9 mouse cellular contexts compared by ENCODE assay signal in genomic region chr11:87770989-87771388, GRCm38 (mm10). TPM values are rescaled to one million over a fixed set of nuclear protein-coding genes. Genes with fewer than 3 reads are reported as not detected.
DNase-seq lines count a peak whose midpoint lies in the region; ATAC-seq and TF ChIP-seq lines count a peak whose summit lies in the region.
"Had no signal": no experiment of that assay in that cellular context is flagged by ENCODE, and none has a peak within 500 bp of the region (broad histone marks: within the 10 kb centered on the region; RNA-seq: fewer than 3 reads in every experiment).

No protein-coding gene starts in this region.

- no peak for TF ChIP-seq POLR2A in cerebellum, adult 2 months (IDR thresholded peaks at IDR 0.05; ENCODE audit: borderline replicate concordance, insufficient read depth, low read length)

- no peak overlapping the region for H3K4me3 ChIP-seq in intestine, embryonic 14.5 days (ENCODE audit: low read depth, low read length)
- no peak overlapping the region for H3K4me3 ChIP-seq in intestine, embryonic 16.5 days (ENCODE audit: low read length)
- H3K4me3 ChIP-seq in ES-E14 (ENCODE audit: insufficient read depth in 1 of 2, low read depth in 1 of 2, low read length in 2 of 2, poor library complexity in 1 of 2, severe bottlenecking in 1 of 2) = no peak overlapping the region
- no peak overlapping the region for H3K4me3 ChIP-seq in cerebellum, adult 2 months (replicated peaks; ENCODE audit: insufficient read depth, low read depth, low read length)

- no peaks in the 10 kb centered on the region for H3K4me1 ChIP-seq in intestine, embryonic 14.5 days (replicated peaks; ENCODE audit: control insufficient read depth, insufficient read depth, low read length)
- no peaks in the 10 kb centered on the region for H3K4me1 ChIP-seq in intestine, embryonic 16.5 days (ENCODE audit: control insufficient read depth, insufficient read depth, low read length)
- no peaks in the 10 kb centered on the region for H3K4me1 ChIP-seq in ES-E14 (ENCODE audit: control insufficient read depth in 2 of 2, insufficient read depth in 2 of 2, low read length in 2 of 2, poor library complexity in 1 of 2)
- H3K4me1 ChIP-seq in cerebellum, adult 2 months (ENCODE audit: control insufficient read depth, insufficient read depth, low read length) = no peaks in the 10 kb centered on the region

- peak; percentile 89 for DNase-seq in intestine, embryonic 14.5 days (ENCODE audit: low spot score)
- no peak for DNase-seq in ES-E14 (ENCODE audit: low read depth, low spot score)
- DNase-seq in cerebellum, adult 2 months = peak; percentile 63 to 79
- DNase-seq in left cerebral cortex, postnatal 25 days (ENCODE audit: low spot score in 2 of 2) = peak; percentile 49 to 64
- DNase-seq in thymus, postnatal 0 days (ENCODE audit: low spot score) = peak; percentile 79

- peak; percentile 89 for TF ChIP-seq CTCF in cerebellum, adult 2 months (IDR thresholded peaks at IDR 0.05; ENCODE audit: borderline replicate concordance, insufficient read depth, low read depth, low read length)

- H3K27me3 ChIP-seq in intestine, embryonic 14.5 days (replicated peaks; ENCODE audit: control insufficient read depth, insufficient read depth, low read length) = peaks cover 10% of the 10 kb centered on the region
- H3K27me3 ChIP-seq in intestine, embryonic 16.5 days (replicated peaks; ENCODE audit: control insufficient read depth, insufficient read depth, low read length) = no peaks in the 10 kb centered on the region; the same call in 1 of the 2 replicates
- no peaks in the 10 kb centered on the region for H3K27me3 ChIP-seq in cerebellum, adult 2 months (ENCODE audit: control insufficient read depth, insufficient read depth, low read length)

- no peak overlapping the region for H3K9ac ChIP-seq in intestine, embryonic 14.5 days (ENCODE audit: low read length)
- H3K9ac ChIP-seq in intestine, embryonic 16.5 days (ENCODE audit: low read depth, low read length) = no peak overlapping the region
- no peak overlapping the region for H3K9ac ChIP-seq in ES-E14 (ENCODE audit: insufficient read depth, low read depth, low read length, poor library complexity, severe bottlenecking)

- H3K36me3 ChIP-seq in intestine, embryonic 14.5 days (ENCODE audit: control insufficient read depth, insufficient read depth, low read length) = no peaks in the 10 kb centered on the region
- no peaks in the 10 kb centered on the region for H3K36me3 ChIP-seq in intestine, embryonic 16.5 days (ENCODE audit: control insufficient read depth, insufficient read depth, low read length)
- H3K36me3 ChIP-seq in ES-E14 (ENCODE audit: control insufficient read depth, insufficient read depth, low read length, poor library complexity, severe bottlenecking) = no peaks in the 10 kb centered on the region

- H3K4me2 ChIP-seq in intestine, embryonic 14.5 days (ENCODE audit: low read length) = no peak overlapping the region
- H3K4me2 ChIP-seq in intestine, embryonic 16.5 days (ENCODE audit: low read depth, low read length) = no peak overlapping the region

- no peak for ATAC-seq in intestine, embryonic 14.5 days (replicated peaks; ENCODE audit: low FRiP score, low TSS enrichment, low read depth)
- ATAC-seq in intestine, embryonic 16.5 days = no peak
- ATAC-seq in granulocyte monocyte progenitor cell, adult 5-6 weeks (replicated peaks; ENCODE audit: poor library complexity, severe bottlenecking) = peak; percentile 74
- ATAC-seq in monocyte, adult 5-6 weeks (replicated peaks; ENCODE audit: insufficient number of reproducible peaks, low FRiP score, low TSS enrichment, poor library complexity, severe bottlenecking) = peak; percentile 76

- intact Hi-C loops in left cerebral cortex, postnatal 25 days (cut with DNase I) = loop anchor here (1.0 kb wide), 1 partner anchor 109 kb away; the partner anchor contains the start of gene Rnf43

- H3K27ac ChIP-seq in intestine, embryonic 14.5 days (ENCODE audit: low read depth) = no peak overlapping the region
- no peak overlapping the region for H3K27ac ChIP-seq in intestine, embryonic 16.5 days (ENCODE audit: low read length)
- H3K27ac ChIP-seq in ES-E14 (ENCODE audit: insufficient read depth, low read depth, low read length, poor library complexity, severe bottlenecking) = no peak overlapping the region
- no peak overlapping the region for H3K27ac ChIP-seq in cerebellum, adult 2 months (ENCODE audit: insufficient read depth, low read length)
- H3K27ac ChIP-seq: macrophage had no signal

- no peaks in the 10 kb centered on the region for H3K9me3 ChIP-seq in intestine, embryonic 14.5 days (ENCODE audit: control insufficient read depth, low read length)
- H3K9me3 ChIP-seq in intestine, embryonic 16.5 days (ENCODE audit: control insufficient read depth, low read length) = no peaks in the 10 kb centered on the region
- no peaks in the 10 kb centered on the region for H3K9me3 ChIP-seq in ES-E14 (ENCODE audit: control insufficient read depth, insufficient read depth, low read depth, low read length)

- in situ Hi-C loops in ES-E14 (cut with MboI; ENCODE audit: low sequenced_read_pairs in 2 of 2, unreplicated experiment in 2 of 2) = no loop called here

- WGBS in intestine, embryonic 14.5 days = 54% methylated on average over 3 of the region's 3 CpGs
- 56% methylated on average over 3 of the region's 3 CpGs for WGBS in intestine, embryonic 16.5 days
- 65% methylated on average over 3 of the region's 3 CpGs for WGBS in cerebellum, adult 2 months

TF ChIP-seq in ES-E14, 5 proteins besides CTCF, POLR2A, EP300 and RAD21:
- TF ChIP-seq CHD2 (IDR thresholded peaks at IDR 0.05; ENCODE audit: low read depth, low read length) (no peak), ZC3H11A (IDR thresholded peaks at IDR 0.05; ENCODE audit: borderline replicate concordance, low read depth, low read length) (peak; percentile 56; the same call in 1 of the 2 replicates)

RNA-seq across cellular contexts. Expression of gene Tspoap1, which starts 10.6 kb away (rescaled TPM):
- polyA plus RNA-seq in intestine, embryonic 14.5 days (2014; fragmentation: Nextera tagmentation; extraction: Ambion mirVana) = 2.5 and 3.7 TPM in 2 replicates
- 0.83 and 1.2 TPM in 2 replicates for polyA plus RNA-seq in intestine, embryonic 16.5 days (2015; fragmentation: Nextera tagmentation; extraction: Ambion mirVana)
- total RNA-seq in ES-E14 (2012; rRNA removed) = 1.8 and 5.2 TPM in 2 replicates
- 198 TPM in 2 replicates for polyA plus RNA-seq in cerebellum, adult 2 months (2012; rRNA removed)
- 100 and 132 TPM in 2 replicates for total RNA-seq in granulocyte monocyte progenitor cell, adult 5-6 weeks (2014; fragmentation: Nextera tagmentation)
- 51.8 and 56.2 TPM in 2 replicates for total RNA-seq in granulocyte monocyte progenitor cell, adult 5-6 weeks (2017)
- 100 to 1,000 TPM; 165 to 189 TPM for total RNA-seq in left cerebral cortex, postnatal 25 days (2021)
- total RNA-seq in monocyte, adult 5-6 weeks (2017) = 4.3 to 7.3 TPM (median 5.4 TPM) in 3 replicates
- polyA plus RNA-seq in thymus, postnatal 0 days (2015; fragmentation: Nextera tagmentation; extraction: Ambion mirVana) = 2.6 and 4.0 TPM in 2 replicates

RNA-seq across cellular contexts. Expression of gene Mpo, which starts 22.4 kb away (rescaled TPM):
- polyA plus RNA-seq in intestine, embryonic 14.5 days (2014; fragmentation: Nextera tagmentation; extraction: Ambion mirVana) = 1.7 TPM in 2 replicates
- 1.8 and 6.1 TPM in 2 replicates for polyA plus RNA-seq in intestine, embryonic 16.5 days (2015; fragmentation: Nextera tagmentation; extraction: Ambion mirVana)
- total RNA-seq in ES-E14 (2012; rRNA removed) = not detected in 2 replicates
- polyA plus RNA-seq in cerebellum, adult 2 months (2012; rRNA removed) = 0.08 and 0.11 TPM in 2 replicates
- 13,307 and 13,753 TPM in 2 replicates for total RNA-seq in granulocyte monocyte progenitor cell, adult 5-6 weeks (2014; fragmentation: Nextera tagmentation)
- 9,750 and 13,011 TPM in 2 replicates for total RNA-seq in granulocyte monocyte progenitor cell, adult 5-6 weeks (2017)
- not detected for total RNA-seq in left cerebral cortex, postnatal 25 days (2021)
- total RNA-seq in monocyte, adult 5-6 weeks (2017) = not detected in 3 replicates
- polyA plus RNA-seq in thymus, postnatal 0 days (2015; fragmentation: Nextera tagmentation; extraction: Ambion mirVana) = 5.0 and 6.2 TPM in 2 replicates

RNA-seq across cellular contexts. Expression of gene Supt4a, which starts 33.6 kb away (rescaled TPM):
- polyA plus RNA-seq in intestine, embryonic 14.5 days (2014; fragmentation: Nextera tagmentation; extraction: Ambion mirVana) = 146 and 151 TPM in 2 replicates
- 108 and 111 TPM in 2 replicates for polyA plus RNA-seq in intestine, embryonic 16.5 days (2015; fragmentation: Nextera tagmentation; extraction: Ambion mirVana)
- total RNA-seq in ES-E14 (2012; rRNA removed) = 178 and 220 TPM in 2 replicates
- polyA plus RNA-seq in cerebellum, adult 2 months (2012; rRNA removed) = 155 and 158 TPM in 2 replicates
- total RNA-seq in granulocyte monocyte progenitor cell, adult 5-6 weeks (2014; fragmentation: Nextera tagmentation) = 130 and 136 TPM in 2 replicates
- 58.6 and 81.1 TPM in 2 replicates for total RNA-seq in granulocyte monocyte progenitor cell, adult 5-6 weeks (2017)
- 10 to 100 TPM; 69.9 to 86.3 TPM for total RNA-seq in left cerebral cortex, postnatal 25 days (2021)
- 123 to 169 TPM (median 136 TPM) in 3 replicates for total RNA-seq in monocyte, adult 5-6 weeks (2017)
- 425 and 454 TPM in 2 replicates for polyA plus RNA-seq in thymus, postnatal 0 days (2015; fragmentation: Nextera tagmentation; extraction: Ambion mirVana)

RNA-seq across cellular contexts. Expression of gene Lpo, which starts 57.1 kb away (rescaled TPM):
- polyA plus RNA-seq in intestine, embryonic 14.5 days (2014; fragmentation: Nextera tagmentation; extraction: Ambion mirVana) = 0.08 TPM in 1 of 2 replicates, not detected in the other
- polyA plus RNA-seq in intestine, embryonic 16.5 days (2015; fragmentation: Nextera tagmentation; extraction: Ambion mirVana) = 0.04 TPM in 1 of 2 replicates, not detected in the other
- not detected in 2 replicates for total RNA-seq in ES-E14 (2012; rRNA removed)
- polyA plus RNA-seq in cerebellum, adult 2 months (2012; rRNA removed) = 4.5 and 6.5 TPM in 2 replicates
- not detected in 2 replicates for total RNA-seq in granulocyte monocyte progenitor cell, adult 5-6 weeks (2014; fragmentation: Nextera tagmentation)
- not detected in 2 replicates for total RNA-seq in granulocyte monocyte progenitor cell, adult 5-6 weeks (2017)
- total RNA-seq in left cerebral cortex, postnatal 25 days (2021) = under 1 TPM; 0.32 to 0.44 TPM
- not detected in 3 replicates for total RNA-seq in monocyte, adult 5-6 weeks (2017)
- 6.4 and 8.4 TPM in 2 replicates for polyA plus RNA-seq in thymus, postnatal 0 days (2015; fragmentation: Nextera tagmentation; extraction: Ambion mirVana)
- polyA plus RNA-seq: macrophage had no signal

Comparison
In these comparisons a context has a peak if more than half of its experiments do, and no peak if none do; other contexts are left out.
1. ATAC-seq: peak in granulocyte monocyte progenitor cell, adult 5-6 weeks (single experiment) and monocyte, adult 5-6 weeks (single experiment); none in intestine, embryonic 14.5 days (single experiment) and intestine, embryonic 16.5 days (single experiment).
2. RNA of gene Mpo, which starts 22.4 kb away (total RNA-seq): 9,750 to 13,753 TPM in granulocyte monocyte progenitor cell, adult 5-6 weeks; not detected in ES-E14, not detected in left cerebral cortex, postnatal 25 days and not detected in monocyte, adult 5-6 weeks; every median in the first group is over 1,000 times any median in the second.